Mouse (Mus musculus): ENCODE data around the gene Bmpr1b.

The Bmpr1b gene

DNA sequence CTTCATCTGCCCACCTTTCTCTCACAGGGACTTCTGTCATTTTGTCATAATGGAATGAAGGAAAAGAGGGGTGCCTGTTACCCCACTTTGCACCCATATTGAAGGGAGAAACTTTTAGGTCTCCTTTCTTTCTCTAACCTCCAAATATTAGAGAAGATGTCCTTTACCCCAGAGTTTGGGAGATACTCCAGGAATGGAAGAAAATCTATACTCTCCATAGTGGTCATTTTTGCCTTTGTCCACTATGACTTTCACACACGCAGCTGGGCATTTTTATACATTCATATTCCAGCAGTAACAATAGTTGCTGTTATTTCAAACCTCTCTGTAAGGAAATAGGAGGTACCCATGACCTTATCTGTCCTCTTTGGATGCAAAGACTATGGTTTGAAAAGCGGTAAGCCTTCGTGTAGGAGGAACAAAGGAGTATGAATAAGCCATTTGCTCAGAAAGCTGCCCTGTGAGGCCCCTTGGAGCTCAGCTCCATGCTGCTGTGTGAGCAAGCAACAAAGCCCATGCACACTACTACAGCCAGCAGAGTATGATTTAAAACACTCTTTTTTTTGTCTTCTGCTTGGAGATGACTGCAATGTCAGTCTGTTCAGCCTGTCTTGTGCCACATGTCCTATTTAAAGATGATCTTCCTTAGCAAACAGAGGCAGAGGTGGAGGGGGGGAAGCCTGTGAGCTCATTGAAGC is 350.5 kb downstream of the Bmpr1b start:
- no peak for DNase-seq (ENCODE audit: low spot score)

- DNase-seq (ENCODE audit: low spot score) = no peak
Observed at GRCm38 (mm10) chr3:141814776-141815175, 354.4 kb downstream of the Bmpr1b start.

- peak; percentile 28 for DNase-seq (ENCODE audit: low spot score)
Observed at GRCm38 (mm10) chr3:141811348-141811747, 357.9 kb downstream of the Bmpr1b start.

- DNase-seq (ENCODE audit: low spot score) = no peak
Observed at GRCm38 (mm10) chr3:141810944-141811343, 358.3 kb downstream of the Bmpr1b start.

DNA sequence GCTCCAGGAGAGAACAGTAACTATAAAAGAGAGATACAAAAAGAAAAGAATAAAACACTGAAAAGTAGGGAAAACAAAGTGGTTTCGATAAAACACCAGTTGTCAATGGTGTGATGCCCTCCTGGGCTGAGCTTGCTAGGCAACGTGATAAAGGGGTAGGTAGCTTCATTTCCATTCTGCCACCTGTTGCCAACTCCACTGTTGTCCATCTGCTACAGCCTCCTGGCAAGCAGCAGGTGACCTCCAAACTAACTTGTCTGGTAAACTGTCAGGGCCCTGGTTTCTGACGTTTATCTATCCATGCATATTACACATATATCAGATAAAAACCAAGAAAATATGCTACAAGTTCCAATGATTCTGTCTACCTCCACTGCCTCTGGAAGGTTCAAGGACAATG is 359.6 kb downstream of the Bmpr1b start:
- DNase-seq (ENCODE audit: low spot score) = no peak

GRCm38 (mm10) chr3:141804133-141804532 is 365.1 kb downstream of the Bmpr1b start:
- no peak for DNase-seq (ENCODE audit: low spot score)

DNA sequence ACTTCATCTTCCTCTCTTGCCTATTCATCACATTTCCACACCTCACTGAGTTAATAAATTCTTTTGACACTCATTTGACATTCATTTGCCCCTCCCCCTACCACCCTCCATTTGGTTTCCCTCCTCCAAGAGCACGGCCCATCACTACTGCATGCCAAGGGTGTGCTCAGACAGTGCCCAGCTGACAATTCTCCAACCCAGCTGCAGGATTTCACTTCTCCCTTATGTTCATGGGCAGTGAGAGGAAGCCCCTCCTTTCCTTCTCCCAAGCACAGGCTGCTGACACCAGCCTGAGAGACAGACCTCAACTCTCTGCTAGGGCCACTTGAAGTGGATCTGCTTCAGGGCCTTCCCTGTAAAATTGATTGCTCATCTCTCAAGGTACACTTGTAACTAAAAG is 371.4 kb downstream of the Bmpr1b start:
- DNase-seq (ENCODE audit: low spot score) = no peak

DNA sequence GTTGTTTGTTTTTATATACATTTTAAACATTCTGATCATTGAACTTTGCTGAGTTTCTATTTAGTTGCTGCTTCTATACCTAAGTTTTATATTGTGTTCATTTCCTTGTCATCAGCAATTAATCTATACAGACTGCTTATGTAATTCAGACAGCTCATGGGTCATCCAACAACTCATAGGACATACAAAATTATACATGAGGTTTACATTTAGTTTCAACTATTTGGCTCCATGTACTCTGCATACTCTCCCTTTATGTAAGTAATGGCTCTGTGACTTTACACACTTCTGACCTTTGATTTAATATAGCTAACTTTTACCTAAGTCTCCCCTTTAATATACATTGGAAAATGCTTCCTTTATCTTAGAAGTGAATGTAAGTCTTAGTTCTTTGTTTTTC is 371.9 kb downstream of the Bmpr1b start:
- no peak for DNase-seq (ENCODE audit: low spot score)

DNA sequence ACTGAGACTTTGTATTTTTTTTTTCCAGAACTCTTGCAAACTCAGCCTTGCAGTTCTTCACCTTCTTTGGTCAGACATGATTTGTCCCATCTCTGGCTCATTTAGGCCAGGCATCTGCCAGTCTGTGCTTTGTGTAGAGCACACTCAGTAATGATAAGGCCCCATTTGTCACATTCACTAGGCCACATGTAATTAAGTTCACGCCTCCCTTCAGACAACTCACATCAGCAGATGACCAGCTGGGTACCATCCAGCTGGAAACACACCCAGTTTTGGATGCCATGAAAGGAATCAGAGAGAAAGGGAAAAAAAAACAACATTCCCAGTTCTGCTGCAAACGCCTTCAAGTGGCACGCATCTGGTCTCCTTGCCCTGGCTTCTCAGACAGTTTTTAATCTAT is 374.9 kb downstream of the Bmpr1b start:
- no peak for DNase-seq (ENCODE audit: low spot score)

- DNase-seq (ENCODE audit: low spot score) = no peak
Observed at GRCm38 (mm10) chr3:141793755-141794154, 375.5 kb downstream of the Bmpr1b start.

- DNase-seq (ENCODE audit: low spot score) = no peak
Observed at GRCm38 (mm10) chr3:141792106-141792505, 377.1 kb downstream of the Bmpr1b start.

DNA sequence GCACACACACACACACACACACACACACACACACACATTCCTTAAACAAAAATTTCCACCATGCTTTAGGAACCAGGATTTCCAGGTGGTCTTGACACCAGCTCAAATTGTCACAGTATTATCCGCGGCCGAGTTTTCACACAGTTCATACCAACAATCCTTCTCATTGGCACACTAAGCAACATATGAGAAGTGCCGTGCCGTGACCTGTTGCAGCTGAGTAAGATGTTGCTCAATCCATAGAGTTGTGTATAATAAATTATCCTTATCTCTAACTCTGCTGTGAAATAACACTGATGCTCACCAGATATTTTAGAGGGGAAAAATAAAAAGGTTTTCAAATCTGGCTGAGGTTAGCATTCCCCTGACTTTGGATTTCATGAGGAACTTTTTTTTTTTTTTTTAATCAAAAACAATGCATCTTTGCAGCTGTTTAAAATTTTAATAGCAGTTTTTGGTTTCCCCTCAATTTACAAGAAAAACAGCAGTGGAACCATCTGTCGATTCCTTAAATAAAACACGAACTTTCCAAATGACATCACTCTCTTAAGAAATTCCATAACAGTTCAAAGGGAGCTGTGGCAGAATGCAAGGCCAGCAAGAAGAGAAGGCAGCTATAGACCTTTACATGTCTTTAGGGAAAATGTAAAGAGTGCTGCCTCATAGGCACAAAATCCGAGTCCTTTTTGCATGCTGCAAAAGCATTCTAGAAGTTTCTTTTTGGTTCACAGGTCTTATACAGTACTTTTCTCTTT is 378.0 kb downstream of the Bmpr1b start:
- DNase-seq (ENCODE audit: low spot score) = no peak
